Mouse (Mus musculus) gastrocnemius, adult 18-20 months (tissue): ENCODE measurements around the gene Gm20708. TPM values are rescaled to one million over a fixed set of nuclear protein-coding genes. Genes with fewer than 3 reads are reported as not detected.

Source experiments
- DNase-seq: peaks from one replicate; pipeline ENCODE4 v3.0.0; 2021; ENCODE audit warnings: low spot score
- total RNA-seq, 2 experiments: library from RNA; stranded (reverse); gene quantifications; 2 replicates each; pipeline ENCODE4 v1.2.3; 2021

Gm20708 gene
- total RNA-seq, 2 experiments from 2014 or later, result 0.47 to 0.68 TPM

GRCm38 (mm10) chr11:117806781-117807180 lies 2.7 kb upstream of the Gm20708 start:
- DNase-seq, result no peak

GRCm38 (mm10) chr11:117810401-117811046 lies 1.1 kb downstream of the Gm20708 start:
- DNase-seq, result peak; percentile 89

- no peak for DNase-seq
These were observed 4.4 kb downstream of the Gm20708 start for GRCm38 (mm10) chr11:117813867-117814266.

GRCm38 (mm10) chr11:117814704-117815366 lies 5.4 kb downstream of the Gm20708 start:
- no peak for DNase-seq

GRCm38 (mm10) chr11:117815850-117816249 lies 6.4 kb downstream of the Gm20708 start:
- peak; percentile 51 for DNase-seq

GRCm38 (mm10) chr11:117816389-117816996 lies 7.0 kb downstream of the Gm20708 start:
- no peak for DNase-seq

- peak; percentile 84 for DNase-seq
These were observed 9.6 kb downstream of the Gm20708 start for GRCm38 (mm10) chr11:117819095-117819494.

- no peak for DNase-seq
These were observed 10.7 kb downstream of the Gm20708 start for GRCm38 (mm10) chr11:117820173-117820572.

- DNase-seq, result no peak
These were observed 12.4 kb downstream of the Gm20708 start for GRCm38 (mm10) chr11:117821868-117822267.

GRCm38 (mm10) chr11:117822728-117823241 lies 13.3 kb downstream of the Gm20708 start:
- no peak for DNase-seq

GRCm38 (mm10) chr11:117823411-117823810 lies 13.9 kb downstream of the Gm20708 start:
- DNase-seq, result no peak

- peak; percentile 87 for DNase-seq
These were observed 14.8 kb downstream of the Gm20708 start for GRCm38 (mm10) chr11:117824060-117824969.

- peak; percentile 52 for DNase-seq
These were observed 16.0 kb downstream of the Gm20708 start, which contains the start of the genes Afmid and Tk1 for GRCm38 (mm10) chr11:117825333-117826101. Gene Afmid, plus strand, starts transcription at chr11:117825924. Gene Tk1, minus strand, starts transcription at chr11:117826092.

- DNase-seq, result no peak
These were observed 16.7 kb downstream of the Gm20708 start for GRCm38 (mm10) chr11:117826164-117826563.

- no peak for DNase-seq
These were observed 17.4 kb downstream of the Gm20708 start for GRCm38 (mm10) chr11:117826916-117827315.

GRCm38 (mm10) chr11:117827386-117827785 lies 17.9 kb downstream of the Gm20708 start:
- no peak for DNase-seq

GRCm38 (mm10) chr11:117828149-117828887 lies 18.9 kb downstream of the Gm20708 start:
- DNase-seq, result no peak

- DNase-seq, result peak; percentile 44
These were observed 19.6 kb downstream of the Gm20708 start for GRCm38 (mm10) chr11:117828888-117829604.

GRCm38 (mm10) chr11:117829671-117830215 lies 20.3 kb downstream of the Gm20708 start:
- no peak for DNase-seq
